10 mouse cellular contexts compared by ENCODE assay signal in the genomic region with DNA sequence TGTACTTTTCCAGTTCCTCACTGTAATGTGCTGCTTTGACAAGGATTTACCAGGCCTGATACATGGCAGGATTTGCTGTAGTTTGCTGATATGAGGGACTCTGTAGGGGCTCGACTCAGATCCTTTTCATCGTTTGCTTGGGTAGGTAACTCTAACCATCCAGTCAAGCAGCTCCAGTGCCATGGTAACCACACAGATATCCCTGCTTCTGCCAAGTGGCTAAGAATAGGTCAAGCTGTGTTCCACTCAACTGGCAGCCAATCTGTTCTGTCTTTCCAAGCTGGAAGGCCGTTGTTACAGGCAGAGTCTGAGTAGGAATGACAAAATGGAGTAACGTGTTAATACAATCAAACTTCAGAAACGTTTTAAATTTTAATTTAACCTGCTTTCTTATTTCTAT.
DNase-seq lines count a peak whose midpoint lies in the region; ATAC-seq lines count a peak whose summit lies in the region.
"Had no signal": no experiment of that assay in that cellular context is flagged by ENCODE, and none has a peak within 500 bp of the region (broad histone marks: within the 10 kb centered on the region; RNA-seq: fewer than 3 reads in every experiment).

No protein-coding gene starts in this region.

- H3K4me1 ChIP-seq in hindbrain, embryonic 16.5 days (ENCODE audit: control insufficient read depth, insufficient read depth, low read depth, low read length), result no peaks in the 10 kb centered on the region

- DNase-seq in cerebellum, adult 11 months, result no peak
- DNase-seq in left cerebral cortex, adult 9 months (ENCODE audit: low spot score in 2 of 2), result peak; percentile 4 to 12
- DNase-seq in left cerebral cortex, postnatal 10 days (ENCODE audit: extremely low spot score in 1 of 2, low spot score in 2 of 2), result no peak
- DNase-seq in retina, postnatal 1 day, result peak; percentile 52
- DNase-seq in yolk sac, embryonic 10.5 days (ENCODE audit: low spot score), result no peak
- DNase-seq: lung, embryonic 14.5 days had no signal

- H3K4me2 ChIP-seq in hindbrain, embryonic 16.5 days (ENCODE audit: low read length), result no peak overlapping the region
- H3K4me2 ChIP-seq: lung, embryonic 14.5 days had no signal

- no peak overlapping the region for H3K27ac ChIP-seq in hindbrain, embryonic 16.5 days (ENCODE audit: low read depth, low read length)

- H3K27me3 ChIP-seq in hindbrain, embryonic 16.5 days (replicated peaks; ENCODE audit: control insufficient read depth, insufficient read depth, low read length), result no peaks in the 10 kb centered on the region

- no peak overlapping the region for H3K4me3 ChIP-seq in hindbrain, embryonic 16.5 days (ENCODE audit: low read length)

- H3K36me3 ChIP-seq in hindbrain, embryonic 16.5 days (ENCODE audit: control insufficient read depth, insufficient read depth, low read length), result no peaks in the 10 kb centered on the region

- intact Hi-C loops in left cerebral cortex, postnatal 10 days (cut with DNase I), result no loop called here

- H3K9ac ChIP-seq in hindbrain, embryonic 16.5 days (ENCODE audit: low read depth, low read length), result no peak overlapping the region
- H3K9ac ChIP-seq: lung, embryonic 14.5 days had no signal

- WGBS in hindbrain, embryonic 16.5 days, result 44% methylated on average over 5 of the region's 5 CpGs

- H3K9me3 ChIP-seq in hindbrain, embryonic 16.5 days (ENCODE audit: control insufficient read depth, low read length), result no peaks in the 10 kb centered on the region

- ATAC-seq in cerebellum, adult (ENCODE audit: insufficient number of reproducible peaks, low FRiP score, low TSS enrichment), result peak; percentile 87; the same call in 1 of the 2 replicates
- peak; percentile 96 for ATAC-seq in hindbrain, embryonic 16.5 days
- ATAC-seq in megakaryocyte-erythroid progenitor cell, adult 5-6 weeks (replicated peaks; ENCODE audit: low FRiP score, low TSS enrichment, poor library complexity, severe bottlenecking), result no peak
- ATAC-seq: intestine, embryonic 16.5 days had no signal

Comparison
In these comparisons a context has a peak if more than half of its experiments do, and no peak if none do; other contexts are left out.
1. DNase-seq: peak in left cerebral cortex, adult 9 months (2 of 2) and retina, postnatal 1 day (single experiment); none in cerebellum, adult 11 months (single experiment), left cerebral cortex, postnatal 10 days (0 of 2) and yolk sac, embryonic 10.5 days (single experiment).